Mouse (Mus musculus) embryonic stem cell, embryonic (primary cell): ENCODE data around the gene Pafah1b3.
"Not testable (repeated sequence)": the region's sequence is repeated elsewhere in the genome, so short reads cannot be mapped to it uniquely, and the experiment has no call there.

Experiments used
- CTCF ChIA-PET, 4 experiments: fragments of 300-600 bp in 2 of 4; fragments of 350-600 bp in 2 of 4; sonication (Branson Sonifier 250); formaldehyde crosslinking; loops; one replicate each; lab custom pipeline; 2022; ENCODE audit warnings: inconsistent platforms in 2 of 4; lab: Charles Lee
- POLR2A ChIA-PET, 4 experiments: fragments of 300-600 bp in 2 of 4; fragments of 350-600 bp in 2 of 4; sonication (Branson Sonifier 250); formaldehyde crosslinking; loops; one replicate each; lab custom pipeline; 2022; ENCODE audit warnings: antibody characterized with exemption in 4 of 4, inconsistent platforms in 1 of 4; lab: Charles Lee

The Pafah1b3 gene

GRCm38 (mm10) chr7:25271651-25272444 lies 25.9 kb downstream of the Pafah1b3 start:
- ChIA-PET CTCF (no interaction called here), POLR2A (interaction anchor here in 3 of 4 experiments (0.9 to 2.7 kb wide), 14 partner anchors 8 to 84 kb away, joined by 3 to 7 read pairs (median 4); partner anchors contain the start of genes Gsk3a (in 1 of the 3), Pafah1b3 (in 1 of the 3) and Prr19 (in 1 of the 3))

GRCm38 (mm10) chr7:25270652-25271633 lies 26.8 kb downstream of the Pafah1b3 start:
- ChIA-PET POLR2A (interaction anchor here in 3 of 4 experiments (1.0 to 2.7 kb wide), 18 partner anchors 9 to 57 kb away, joined by 3 to 13 read pairs (median 4); partner anchors contain the start of genes Gsk3a (in 2 of the 3), Pafah1b3 (in 1 of the 3) and Prr19 (in 1 of the 3)), CTCF (interaction anchor here in 2 of 4 experiments (1.1 to 1.6 kb wide), 2 partner anchors 45 to 165 kb away, joined by 3 read pairs; partner anchors contain the start of gene Megf8 (in 1 of the 2))

- POLR2A ChIA-PET: interaction anchor here in 3 of 4 experiments (0.6 to 6.1 kb wide), 25 partner anchors 7 to 135 kb away, joined by 3 to 68 read pairs (median 5); partner anchors contain the start of genes Gsk3a (in 2 of the 3), Dedd2 (in 1 of the 3), Megf8 (in 1 of the 3) and Pafah1b3 (in 1 of the 3)
- CTCF ChIA-PET: interaction anchor here in 3 of 4 experiments (0.7 to 1.6 kb wide), 7 partner anchors 8 to 164 kb away, joined by 3 to 9 read pairs (median 4); partner anchors contain the start of gene Megf8 (in 1 of the 3)
Measured at GRCm38 (mm10) chr7:25269545-25270271, 28.1 kb downstream of the Pafah1b3 start.

- POLR2A ChIA-PET: interaction anchor here in 3 of 4 experiments (0.6 to 6.1 kb wide), 22 partner anchors 8 to 379 kb away, joined by 3 to 68 read pairs (median 10); partner anchors contain the start of genes Dedd2 (in 1 of the 3), Gsk3a (in 1 of the 3), Megf8 (in 1 of the 3) and Pafah1b3 (in 1 of the 3)
- CTCF ChIA-PET: interaction anchor here in 3 of 4 experiments (0.7 to 1.6 kb wide), 5 partner anchors 9 to 134 kb away, joined by 3 to 6 read pairs (median 4); partner anchors contain the start of gene Megf8 (in 1 of the 3)
Measured at GRCm38 (mm10) chr7:25269029-25269428, 28.8 kb downstream of the Pafah1b3 start.

GRCm38 (mm10) chr7:25268588-25268987 lies 29.2 kb downstream of the Pafah1b3 start:
- POLR2A ChIA-PET: interaction anchor here in 3 of 4 experiments (0.7 to 6.1 kb wide), 32 partner anchors 8 to 501 kb away, joined by 3 to 68 read pairs (median 8); partner anchors contain the start of genes Megf8 (in 2 of the 3), Dedd2 (in 1 of the 3), Dmrtc2 (in 1 of the 3) and Gsk3a (in 1 of the 3)

GRCm38 (mm10) chr7:25267751-25268463 lies 29.9 kb downstream of the Pafah1b3 start:
- ChIA-PET POLR2A (interaction anchor here in 3 of 4 experiments (0.5 to 6.1 kb wide), 79 partner anchors 9 to 502 kb away, joined by 3 to 68 read pairs (median 4); partner anchors contain the start of genes Gsk3a (in 3 of the 3), Megf8 (in 3 of the 3), Pafah1b3 (in 3 of the 3) and Zfp526 (in 3 of the 3)), CTCF (interaction anchor here (0.6 to 1.9 kb wide), 17 partner anchors 10 to 420 kb away, joined by 3 to 25 read pairs (median 5); partner anchors contain the start of genes Gsk3a (in 1 of the 4), Megf8 (in 1 of the 4) and Rabac1 (in 1 of the 4))

More at GRCm38 (mm10) chr7:25268588-25268987, 29.2 kb downstream of the Pafah1b3 start:
- CTCF ChIA-PET: interaction anchor here in 3 of 4 experiments (0.8 to 1.6 kb wide), 6 partner anchors 20 to 296 kb away, joined by 3 to 8 read pairs (median 6); partner anchors contain the start of genes Gsk3a (in 1 of the 3) and Rabac1 (in 1 of the 3)

- CTCF ChIA-PET: interaction anchor here (0.6 to 1.9 kb wide), 15 partner anchors 11 to 420 kb away, joined by 3 to 25 read pairs (median 5); partner anchors contain the start of genes Gsk3a (in 1 of the 4), Megf8 (in 1 of the 4) and Rabac1 (in 1 of the 4)
- POLR2A ChIA-PET: interaction anchor here in 3 of 4 experiments (0.5 to 6.1 kb wide), 73 partner anchors 9 to 487 kb away, joined by 3 to 68 read pairs (median 5); partner anchors contain the start of genes Gsk3a (in 3 of the 3), Pafah1b3 (in 3 of the 3), Zfp526 (in 3 of the 3) and Megf8 (in 2 of the 3)
Measured at GRCm38 (mm10) chr7:25267301-25267750, 30.5 kb downstream of the Pafah1b3 start, which contains the start of gene Cic. Gene Cic, plus strand, starts transcription at chr7:25267704.

- POLR2A ChIA-PET: interaction anchor here in 3 of 4 experiments (0.9 to 6.1 kb wide), 14 partner anchors 10 to 190 kb away, joined by 3 to 68 read pairs (median 18); partner anchors contain the start of genes Dedd2 (in 1 of the 3), Gsk3a (in 1 of the 3), Pafah1b3 (in 1 of the 3) and Zfp526 (in 1 of the 3)
- CTCF ChIA-PET: interaction anchor here in 2 of 4 experiments (1.7 to 1.9 kb wide), 2 partner anchors 12 to 50 kb away, joined by 8 to 11 read pairs; partner anchors contain the start of gene Megf8 (in 1 of the 2)
Measured at GRCm38 (mm10) chr7:25266180-25266962, 31.4 kb downstream of the Pafah1b3 start.

- CTCF ChIA-PET: not testable (repeated sequence)
- POLR2A ChIA-PET: interaction anchor here (0.6 to 6.1 kb wide), 14 partner anchors 9 to 189 kb away, joined by 3 to 68 read pairs (median 6); partner anchors contain the start of genes Zfp526 (in 2 of the 4) and Dedd2 (in 1 of the 4)
Measured at GRCm38 (mm10) chr7:25265743-25266142, 32.0 kb downstream of the Pafah1b3 start.

- ChIA-PET POLR2A (interaction anchor here (0.6 to 6.1 kb wide), 59 partner anchors 8 to 730 kb away, joined by 3 to 63 read pairs (median 4); partner anchors contain the start of genes Pafah1b3 (in 3 of the 4), Zfp526 (in 3 of the 4), Dedd2 (in 2 of the 4) and Gsk3a (in 2 of the 4)), CTCF (interaction anchor here (0.6 to 1.5 kb wide), 17 partner anchors 8 to 541 kb away, joined by 3 to 8 read pairs (median 4); partner anchors contain the start of genes Megf8 (in 2 of the 4) and Pafah1b3 (in 1 of the 4))
Measured at GRCm38 (mm10) chr7:25263968-25264870, 33.6 kb downstream of the Pafah1b3 start.

GRCm38 (mm10) chr7:25261896-25262295 lies 35.9 kb downstream of the Pafah1b3 start:
- ChIA-PET CTCF (interaction anchor here in 3 of 4 experiments (0.5 to 2.5 kb wide), 5 partner anchors 16 to 258 kb away, joined by 3 to 14 read pairs (median 4); no protein-coding TSS in a partner anchor), POLR2A (interaction anchor here (0.5 to 4.2 kb wide), 8 partner anchors 9 to 418 kb away, joined by 3 to 63 read pairs (median 6); no protein-coding TSS in a partner anchor)

GRCm38 (mm10) chr7:25251822-25252221 lies 46.0 kb downstream of the Pafah1b3 start:
- POLR2A ChIA-PET: interaction anchor here in 3 of 4 experiments (0.6 to 7.3 kb wide), 21 partner anchors 9 to 53 kb away, joined by 3 to 57 read pairs (median 5); partner anchors contain the start of genes Cic (in 3 of the 3), Pafah1b3 (in 3 of the 3), Gsk3a (in 1 of the 3) and Zfp526 (in 1 of the 3)
- CTCF ChIA-PET: interaction anchor here in 2 of 4 experiments (0.7 to 1.0 kb wide), 3 partner anchors 27 to 150 kb away, joined by 3 to 5 read pairs (median 3); no protein-coding TSS in a partner anchor
